Mouse (Mus musculus): ENCODE data around the gene Exosc5. TPM values are rescaled to one million over a fixed set of nuclear protein-coding genes. Genes with fewer than 3 reads are reported as not detected.
A peak's percentile ranks its signal among the peaks of the same experiment; 100 is the strongest.

Exosc5 gene
- total RNA-seq, 2 experiments from 2014 or later = 22.6 to 29.4 TPM

DNA sequence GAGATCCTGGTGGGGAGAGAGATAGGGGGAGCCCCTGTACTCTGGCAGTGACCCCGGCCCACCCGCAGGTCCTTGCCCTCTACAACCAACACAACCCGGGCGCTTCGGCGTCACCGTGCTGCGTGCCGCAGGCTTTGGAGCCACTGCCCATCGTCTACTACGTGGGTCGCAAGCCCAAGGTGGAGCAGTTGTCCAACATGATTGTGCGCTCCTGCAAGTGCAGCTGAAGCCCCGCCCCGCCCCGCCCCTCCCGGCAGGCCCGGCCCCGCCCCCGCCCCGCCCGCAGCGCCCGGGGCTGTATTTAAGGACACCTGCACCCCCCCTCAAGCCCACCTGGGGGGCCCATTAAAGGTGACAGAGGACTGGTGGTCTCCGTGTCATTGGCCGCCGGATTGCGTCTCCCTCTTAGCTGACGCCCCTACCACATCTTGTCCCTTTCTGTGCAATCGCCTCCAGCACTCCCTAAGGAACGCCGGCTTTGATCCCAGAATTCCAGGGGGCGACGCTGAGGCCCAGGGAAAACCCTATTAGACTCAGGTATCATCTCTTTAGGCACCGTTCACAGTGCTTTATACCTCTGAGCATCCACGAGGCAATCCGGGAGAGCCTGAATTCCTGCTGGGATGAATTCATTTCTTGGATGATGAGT, 45.9 kb downstream of the Exosc5 start:
- DNase-seq (ENCODE audit: low spot score in 2 of 2) = no peak

GRCm38 (mm10) chr7:25705801-25706251, 46.9 kb downstream of the Exosc5 start:
- no peak for DNase-seq (ENCODE audit: low spot score in 2 of 2)

GRCm38 (mm10) chr7:25706578-25707170, 47.7 kb downstream of the Exosc5 start:
- DNase-seq (ENCODE audit: low spot score in 2 of 2) = no peak

- no peak for DNase-seq (ENCODE audit: low spot score in 2 of 2)
Observed at GRCm38 (mm10) chr7:25707581-25708292, 48.8 kb downstream of the Exosc5 start.

DNA sequence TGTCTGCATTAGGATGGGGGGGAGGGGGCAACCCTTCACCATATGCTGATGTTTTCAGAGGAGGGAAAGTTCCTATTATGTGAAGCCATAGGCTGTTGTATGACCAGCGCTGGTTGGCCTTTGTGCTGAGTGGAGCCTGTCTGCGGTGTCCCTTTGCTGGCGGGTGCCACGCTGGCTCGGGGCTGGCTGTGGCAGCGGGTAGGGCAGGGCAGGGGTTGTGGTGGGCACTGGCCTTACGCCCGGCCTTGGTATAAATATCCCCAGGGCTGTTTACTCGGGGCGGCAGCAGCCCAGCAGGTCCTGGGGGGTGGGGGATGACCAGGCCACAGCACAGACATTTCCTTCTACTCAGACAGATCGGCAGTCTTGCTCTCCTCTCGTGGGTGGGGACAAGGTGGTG, 51.0 kb downstream of the Exosc5 start:
- DNase-seq (ENCODE audit: low spot score in 2 of 2) = peak in 1 of 2 experiments; percentile 39

GRCm38 (mm10) chr7:25710519-25711130, 51.7 kb downstream of the Exosc5 start:
- peak in 1 of 2 experiments; percentile 29 for DNase-seq (ENCODE audit: low spot score in 2 of 2)

DNA sequence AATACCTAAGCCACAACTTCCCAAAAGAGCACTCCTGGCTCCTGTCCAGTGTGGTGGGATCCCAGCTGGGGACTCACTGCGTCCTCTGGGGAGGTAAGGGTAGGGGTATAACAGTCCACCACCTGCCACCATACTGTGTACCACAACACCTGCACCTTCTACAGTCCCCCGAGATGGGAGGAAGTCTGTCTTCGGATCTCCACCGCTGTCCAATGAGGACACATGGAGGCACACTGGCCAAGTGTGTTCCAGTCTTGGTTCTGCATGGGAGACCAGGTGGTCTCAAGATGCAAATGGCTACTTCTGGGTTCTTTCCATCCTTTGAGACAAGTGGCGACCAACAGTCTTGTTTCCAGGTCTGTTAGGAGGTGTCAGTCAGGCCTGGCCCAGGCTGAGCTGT, 52.2 kb downstream of the Exosc5 start:
- DNase-seq (ENCODE audit: low spot score in 2 of 2) = peak in 1 of 2 experiments; percentile 29

DNA sequence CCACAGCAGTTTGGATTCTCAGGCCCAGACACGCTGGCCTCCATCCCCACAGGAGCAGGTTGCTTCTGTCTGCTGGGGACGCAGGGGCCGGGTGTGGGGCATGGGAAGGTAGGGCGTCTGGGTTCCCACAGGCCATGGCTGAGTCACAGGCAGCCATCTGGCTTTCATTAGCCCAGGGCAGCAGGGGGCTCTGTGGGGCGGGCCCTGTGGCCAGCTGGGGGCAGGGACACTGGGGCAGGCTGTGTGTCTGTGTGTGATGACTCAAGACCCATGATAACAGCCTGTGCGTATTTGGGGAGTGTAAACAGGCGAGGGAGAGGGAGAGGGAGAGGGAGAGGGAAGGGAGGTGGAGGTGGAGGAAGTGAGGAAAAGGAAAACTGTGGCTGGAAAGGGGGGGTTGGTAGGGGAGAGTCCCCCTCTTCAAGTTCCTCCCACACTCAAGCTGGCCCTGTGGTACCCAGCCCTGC, 52.8 kb downstream of the Exosc5 start:
- no peak for DNase-seq (ENCODE audit: low spot score in 2 of 2)

DNA sequence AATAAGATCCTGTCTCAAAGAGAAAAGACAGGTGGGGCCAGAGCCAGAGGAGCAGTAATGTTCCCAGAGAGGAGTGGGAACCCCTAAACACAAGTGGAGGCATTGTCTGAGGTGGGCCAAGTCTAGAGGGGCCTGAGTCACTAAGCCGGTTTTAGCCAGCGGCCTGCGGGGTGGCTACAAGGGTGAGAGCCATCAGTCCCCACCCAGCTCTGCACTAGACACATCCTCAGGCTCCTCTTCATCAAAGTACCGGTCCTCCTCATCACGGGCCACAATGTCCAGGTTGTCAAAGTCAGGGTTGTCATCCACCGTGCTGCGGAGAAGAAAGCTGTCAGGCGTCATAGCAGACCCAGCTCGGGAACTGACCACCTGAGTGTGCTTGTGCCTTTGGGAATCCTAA, 53.8 kb downstream of the Exosc5 start:
- no peak for DNase-seq (ENCODE audit: low spot score in 2 of 2)

DNA sequence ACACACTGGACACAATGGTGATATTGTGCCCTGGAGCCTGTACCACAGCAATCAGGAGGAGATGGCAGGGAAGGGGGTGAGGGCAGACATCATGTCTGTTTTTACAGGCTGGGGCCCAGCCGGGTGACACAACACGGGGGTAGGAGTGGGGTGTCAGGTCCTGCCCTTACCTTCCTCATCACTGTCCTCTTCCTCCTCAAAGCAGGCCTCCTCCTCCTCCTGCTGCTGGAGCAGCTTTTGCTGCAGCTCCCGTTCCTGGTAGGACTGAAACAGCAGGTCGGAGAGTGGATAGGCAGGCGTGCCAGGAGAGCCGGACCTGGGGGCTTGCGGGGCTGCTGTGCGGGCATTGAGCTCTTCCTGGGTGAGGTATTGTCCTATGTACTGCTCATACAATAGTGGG, 55.6 kb downstream of the Exosc5 start:
- DNase-seq (ENCODE audit: low spot score in 2 of 2) = no peak

DNA sequence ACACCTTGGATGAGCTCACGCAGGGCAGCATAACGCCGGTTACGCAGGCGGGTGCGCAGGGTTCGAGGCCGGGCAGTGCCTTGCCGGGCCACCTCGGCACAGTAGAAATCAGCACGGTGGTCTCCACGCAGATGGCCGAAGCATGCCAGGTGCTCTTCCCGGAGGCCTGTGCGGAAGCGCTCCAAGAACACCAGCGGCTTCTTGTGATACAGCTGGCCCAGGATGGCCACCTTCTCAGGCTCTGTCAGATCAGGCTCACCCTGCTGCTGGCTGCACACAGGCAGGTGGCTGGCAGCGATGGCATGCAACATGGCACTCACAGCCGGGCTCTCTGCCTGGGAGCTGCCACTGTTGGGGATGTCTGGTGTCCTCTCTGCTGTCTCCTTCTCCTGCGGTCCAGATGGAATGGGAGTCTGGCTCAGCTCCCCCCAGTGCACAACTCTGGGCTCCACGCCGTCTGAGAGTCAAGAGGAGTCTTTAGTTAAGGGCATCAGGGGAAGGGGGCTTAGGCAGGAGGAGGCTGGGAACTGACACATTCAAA, 56.8 kb downstream of the Exosc5 start:
- DNase-seq (ENCODE audit: low spot score in 2 of 2) = peak; percentile 59 to 66

DNA sequence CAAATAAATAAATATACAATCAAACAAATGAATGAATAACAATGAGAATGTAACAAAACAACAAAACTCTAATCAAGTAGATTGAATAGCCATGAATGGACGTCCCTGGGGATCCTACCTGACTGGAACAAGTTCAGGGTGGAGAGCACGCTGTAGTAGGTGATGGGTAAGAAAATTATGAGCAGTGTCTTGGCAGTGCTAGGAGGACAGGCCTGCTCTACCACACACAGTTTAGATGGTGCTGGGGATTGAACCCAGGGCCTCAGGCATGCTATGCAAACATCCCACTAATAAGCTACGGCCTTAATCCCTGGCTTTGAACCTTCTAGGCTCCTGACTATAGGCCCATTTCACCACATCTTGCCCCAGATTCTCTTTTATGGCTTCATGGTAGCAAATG, 58.5 kb downstream of the Exosc5 start:
- no peak for DNase-seq (ENCODE audit: low spot score in 2 of 2)

DNA sequence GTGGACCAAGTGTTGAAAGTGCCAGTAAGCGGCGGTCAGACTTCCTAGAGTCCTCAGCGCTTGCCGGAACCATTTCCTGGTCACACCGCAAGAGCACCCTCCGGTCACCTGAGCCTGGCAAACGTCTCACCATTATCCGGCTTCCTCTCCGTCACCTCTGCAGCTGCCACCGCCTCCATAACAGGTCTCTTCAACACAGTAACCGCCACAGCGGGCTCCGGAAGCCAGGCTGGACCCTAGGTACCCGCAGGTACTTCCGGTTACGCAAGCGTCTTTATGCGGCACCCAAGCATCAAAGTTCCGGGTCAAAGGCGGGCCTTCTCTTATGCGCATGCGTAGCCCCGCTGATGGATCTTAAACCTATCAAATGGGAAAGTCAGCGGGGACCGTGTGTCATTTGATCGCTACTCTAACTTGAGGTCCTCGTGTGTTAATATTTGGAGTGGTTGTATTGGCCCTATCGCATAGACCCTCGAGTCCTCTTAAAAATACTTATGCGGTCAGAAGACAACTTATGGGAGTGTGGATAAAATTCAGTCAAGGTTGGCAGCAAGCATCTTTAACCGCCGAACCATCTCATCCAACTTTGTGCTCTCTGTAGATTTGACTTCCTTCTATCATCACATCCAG, 59.9 kb downstream of the Exosc5 start, which contains the start of gene Ccdc97:
Gene Ccdc97 (minus strand): TSS at position 301 of the 630 bp plus-strand sequence.
- DNase-seq (ENCODE audit: low spot score in 2 of 2) = peak; percentile 93 to 94

- peak; percentile 86 to 87 for DNase-seq (ENCODE audit: low spot score in 2 of 2)
Observed at GRCm38 (mm10) chr7:25719761-25720610, 61.0 kb downstream of the Exosc5 start.

DNA sequence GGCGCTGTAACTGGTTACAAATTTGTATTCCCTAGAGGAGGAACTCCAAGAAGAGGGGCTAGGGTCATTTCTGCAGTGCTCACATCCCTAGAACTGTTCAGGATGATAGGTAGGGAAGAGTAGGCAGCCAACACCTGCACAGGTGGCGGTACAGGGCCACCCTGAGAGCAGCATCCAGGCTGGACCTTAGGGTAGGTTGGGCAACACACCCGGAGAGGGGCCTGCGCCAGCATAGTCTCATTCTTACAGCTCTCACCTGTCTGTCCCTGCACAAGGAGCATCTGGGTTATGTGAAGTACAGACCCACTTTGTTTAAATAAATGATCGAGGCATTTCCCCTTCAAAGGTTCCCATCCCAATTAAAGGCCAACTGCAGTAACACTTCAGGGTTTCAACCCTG, 61.8 kb downstream of the Exosc5 start:
- no peak for DNase-seq (ENCODE audit: low spot score in 2 of 2)

Other genes with a start within 250 kb of the Exosc5 start
- gene Cxcl17, start 246.3 kb upstream of the Exosc5 start, total RNA-seq (2021) = not detected
- gene Ceacam1, start 181.6 kb upstream of the Exosc5 start, total RNA-seq (2021) = 1 to 10 TPM; 2.1 to 2.4 TPM
- gene Ceacam2, start 119.3 kb upstream of the Exosc5 start, total RNA-seq (2021) = under 1 TPM; 0.11 to 0.23 TPM
- gene Erich4, start 43.3 kb upstream of the Exosc5 start, total RNA-seq (2021) = not detected
- 10 to 100 TPM; 27.3 to 29.8 TPM for gene Dmac2, start 39.8 kb upstream of the Exosc5 start, total RNA-seq (2021)
- gene B3gnt8, start 32.5 kb upstream of the Exosc5 start, total RNA-seq (2021) = 1 to 10 TPM; 2.8 to 3.1 TPM
- gene Bckdha, start 183 bp upstream of the Exosc5 start, total RNA-seq (2021) = 10 to 100 TPM; 33.2 to 36.1 TPM
- gene Tmem91, start 16.0 kb downstream of the Exosc5 start, total RNA-seq (2021) = 10 to 100 TPM; 37.2 to 46.4 TPM
- 10 to 100 TPM; 26.6 to 29.8 TPM for gene B9d2, start 21.6 kb downstream of the Exosc5 start, total RNA-seq (2021)
- 10 to 100 TPM; 11.0 to 12.9 TPM for gene Tgfb1, start 27.8 kb downstream of the Exosc5 start, total RNA-seq (2021)
- 10 to 100 TPM; 44.4 to 45.8 TPM for gene Ccdc97, start 59.9 kb downstream of the Exosc5 start, total RNA-seq (2021)
- 100 to 1,000 TPM; 122 to 129 TPM for gene Hnrnpul1, start 95.6 kb downstream of the Exosc5 start, total RNA-seq (2021)
- 10 to 100 TPM; 43.2 to 44.9 TPM for gene Axl, start 129.5 kb downstream of the Exosc5 start, total RNA-seq (2021)
- gene Cyp2s1, start 157.7 kb downstream of the Exosc5 start, total RNA-seq (2021) = 1 to 10 TPM; 2.6 to 4.0 TPM
- not detected for gene Cyp2b10, start 238.5 kb downstream of the Exosc5 start, total RNA-seq (2021)